Mouse (Mus musculus): ENCODE results near the gene Slc19a2. TPM values are rescaled to one million over a fixed set of nuclear protein-coding genes. Genes with fewer than 3 reads are reported as not detected.

The Slc19a2 gene
- polyA plus RNA-seq, 1 experiment from 2014 or later: 8.6 TPM

GRCm38 (mm10) chr1:164249332-164249711 is 476 bp downstream of the Slc19a2 start:
- Histone ChIP-seq H3K9me3 (replicated peaks; ENCODE audit: low read length) (no peaks in the 10 kb centered on the region), H3K4me2 (ENCODE audit: low read length) (peak overlapping the region; percentile 90), H3K27me3 (ENCODE audit: insufficient read depth, low read length) (no peaks in the 10 kb centered on the region), H3K4me1 (replicated peaks; ENCODE audit: insufficient read depth, low read length) (0 out of 2 replicates have a peak, but pooled peaks cover 6% of the 10 kb centered on the region), H3K36me3 (ENCODE audit: insufficient read depth, low read length) (no peaks in the 10 kb centered on the region), H3K4me3 (replicated peaks; ENCODE audit: low read depth, low read length) (peak overlapping the region; percentile 57), H3K9ac (ENCODE audit: low read depth, low read length) (peak overlapping the region; percentile 73), H3K27ac (peak overlapping the region; percentile 77; the same call in 1 of the 2 replicates)
- no peak for DNase-seq (ENCODE audit: low spot score)
- no peak for TF ChIP-seq CTCF (IDR thresholded peaks at IDR 0.05; ENCODE audit: low read depth)
- 0 out of 2 replicates have a peak, but pooled peaks have one; percentile 9 for ATAC-seq (replicated peaks; ENCODE audit: low FRiP score, low read depth)
- WGBS: under 1% methylated on average over 33 of the region's 33 CpGs

- no peak for TF ChIP-seq CTCF (IDR thresholded peaks at IDR 0.05; ENCODE audit: low read depth)
- no peak for ATAC-seq (replicated peaks; ENCODE audit: low FRiP score, low read depth)
- Histone ChIP-seq H3K4me2 (ENCODE audit: low read length) (peak overlapping the region; percentile 90), H3K27ac (no peak overlapping the region), H3K9ac (ENCODE audit: low read depth, low read length) (no peak overlapping the region), H3K9me3 (replicated peaks; ENCODE audit: low read length) (no peaks in the 10 kb centered on the region), H3K4me1 (replicated peaks; ENCODE audit: insufficient read depth, low read length) (0 out of 2 replicates have a peak, but pooled peaks cover 6% of the 10 kb centered on the region), H3K27me3 (ENCODE audit: insufficient read depth, low read length) (no peaks in the 10 kb centered on the region), H3K36me3 (ENCODE audit: insufficient read depth, low read length) (no peaks in the 10 kb centered on the region), H3K4me3 (replicated peaks; ENCODE audit: low read depth, low read length) (peak overlapping the region; percentile 57; the same call in 1 of the 2 replicates)
- 42% methylated on average over 8 of the region's 8 CpGs for WGBS
- no peak for DNase-seq (ENCODE audit: low spot score)
These were observed 1.7 kb downstream of the Slc19a2 start for GRCm38 (mm10) chr1:164250391-164251150.

GRCm38 (mm10) chr1:164251438-164251837 is 2.6 kb downstream of the Slc19a2 start:
- 0 out of 2 replicates have a peak, but pooled peaks cover 6% of the 10 kb centered on the region for H3K4me1 ChIP-seq (replicated peaks; ENCODE audit: insufficient read depth, low read length)
- ATAC-seq (replicated peaks; ENCODE audit: low FRiP score, low read depth) (no peak), DNase-seq (ENCODE audit: low spot score) (no peak)
- no peak overlapping the region for H3K27ac ChIP-seq
- no peaks in the 10 kb centered on the region for H3K9me3 ChIP-seq (replicated peaks; ENCODE audit: low read length)
- 91% methylated on average over 1 of the region's 1 CpGs for WGBS
- no peaks in the 10 kb centered on the region for H3K36me3 ChIP-seq (ENCODE audit: insufficient read depth, low read length)
- H3K27me3 ChIP-seq (ENCODE audit: insufficient read depth, low read length): no peaks in the 10 kb centered on the region
- no peak overlapping the region for H3K9ac ChIP-seq (ENCODE audit: low read depth, low read length)
- no peak overlapping the region for H3K4me2 ChIP-seq (ENCODE audit: low read length)
- TF ChIP-seq CTCF (IDR thresholded peaks at IDR 0.05; ENCODE audit: low read depth): no peak
- H3K4me3 ChIP-seq (replicated peaks; ENCODE audit: low read depth, low read length): no peak overlapping the region

DNA sequence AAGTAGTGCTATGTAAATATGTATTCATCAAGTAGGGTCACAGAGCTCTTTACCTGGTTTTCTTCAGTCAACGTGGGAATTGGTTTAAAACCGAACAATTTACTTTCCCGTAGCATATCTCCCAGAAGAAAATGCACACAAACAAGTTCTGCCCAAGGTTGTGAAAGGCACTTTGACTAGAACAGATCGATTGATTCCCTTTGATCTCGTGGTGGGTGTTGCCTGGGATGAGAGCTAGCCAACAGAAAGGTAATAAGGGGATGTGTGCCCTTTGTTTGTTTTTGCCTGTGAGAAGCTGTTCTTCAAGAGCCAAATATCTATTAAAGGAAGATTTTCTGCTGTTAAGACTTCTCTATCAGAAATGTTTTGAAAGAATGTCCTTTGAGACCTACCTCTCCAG is 3.7 kb downstream of the Slc19a2 start:
- no peak overlapping the region for H3K4me2 ChIP-seq (ENCODE audit: low read length)
- no peaks in the 10 kb centered on the region for H3K9me3 ChIP-seq (replicated peaks; ENCODE audit: low read length)
- no peak overlapping the region for H3K27ac ChIP-seq
- 0 out of 2 replicates have a peak, but pooled peaks cover 6% of the 10 kb centered on the region for H3K4me1 ChIP-seq (replicated peaks; ENCODE audit: insufficient read depth, low read length)
- no peak overlapping the region for H3K4me3 ChIP-seq (replicated peaks; ENCODE audit: low read depth, low read length)
- 59% methylated on average over 5 of the region's 5 CpGs for WGBS
- no peak overlapping the region for H3K9ac ChIP-seq (ENCODE audit: low read depth, low read length)
- H3K27me3 ChIP-seq (ENCODE audit: insufficient read depth, low read length): no peaks in the 10 kb centered on the region
- DNase-seq (ENCODE audit: low spot score) (no peak), ATAC-seq (replicated peaks; ENCODE audit: low FRiP score, low read depth) (no peak)
- no peak for TF ChIP-seq CTCF (IDR thresholded peaks at IDR 0.05; ENCODE audit: low read depth)
- H3K36me3 ChIP-seq (ENCODE audit: insufficient read depth, low read length): peaks cover 7% of the 10 kb centered on the region; the same call in 1 of the 2 replicates

GRCm38 (mm10) chr1:164254836-164255235 is 6.0 kb downstream of the Slc19a2 start:
- Histone ChIP-seq H3K27me3 (ENCODE audit: insufficient read depth, low read length) (no peaks in the 10 kb centered on the region), H3K4me1 (replicated peaks; ENCODE audit: insufficient read depth, low read length) (no peaks in the 10 kb centered on the region), H3K9ac (ENCODE audit: low read depth, low read length) (no peak overlapping the region), H3K27ac (no peak overlapping the region), H3K9me3 (replicated peaks; ENCODE audit: low read length) (no peaks in the 10 kb centered on the region), H3K36me3 (ENCODE audit: insufficient read depth, low read length) (peaks cover 7% of the 10 kb centered on the region; the same call in 1 of the 2 replicates), H3K4me2 (ENCODE audit: low read length) (no peak overlapping the region), H3K4me3 (replicated peaks; ENCODE audit: low read depth, low read length) (no peak overlapping the region)
- DNase-seq (ENCODE audit: low spot score): no peak
- TF ChIP-seq CTCF (IDR thresholded peaks at IDR 0.05; ENCODE audit: low read depth): no peak
- no peak for ATAC-seq (replicated peaks; ENCODE audit: low FRiP score, low read depth)
- 76% methylated on average over 3 of the region's 3 CpGs for WGBS

- Histone ChIP-seq H3K9me3 (replicated peaks; ENCODE audit: low read length) (no peaks in the 10 kb centered on the region), H3K27ac (peak overlapping the region; percentile 14; the same call in 1 of the 2 replicates), H3K4me1 (replicated peaks; ENCODE audit: insufficient read depth, low read length) (no peaks in the 10 kb centered on the region), H3K36me3 (ENCODE audit: insufficient read depth, low read length) (peaks cover 22% of the 10 kb centered on the region), H3K27me3 (ENCODE audit: insufficient read depth, low read length) (no peaks in the 10 kb centered on the region), H3K4me2 (ENCODE audit: low read length) (no peak overlapping the region), H3K9ac (ENCODE audit: low read depth, low read length) (no peak overlapping the region), H3K4me3 (replicated peaks; ENCODE audit: low read depth, low read length) (no peak overlapping the region)
- TF ChIP-seq CTCF (IDR thresholded peaks at IDR 0.05; ENCODE audit: low read depth): no peak
- no peak for DNase-seq (ENCODE audit: low spot score)
- WGBS: 70% methylated on average over 16 of the region's 16 CpGs
- ATAC-seq (replicated peaks; ENCODE audit: low FRiP score, low read depth): no peak; the same call in 1 of the 2 replicates
These were observed 11.6 kb downstream of the Slc19a2 start for GRCm38 (mm10) chr1:164260171-164261028.

All from kidney, postnatal 0 days (tissue).